Mouse (Mus musculus) spleen, adult 2 months (tissue): Measurements from ENCODE around the gene Gm29776.

Experiments used
- CTCF ChIP-seq: fragments of 200-500 bp; IDR thresholded peaks from 2 replicates; pipeline ENCODE4 v1.5.1; 2011; ENCODE audit warnings: mild to moderate bottlenecking, inconsistent platforms; ENCODE audit not compliant: insufficient read depth, insufficient read length, insufficient replicate concordance; ENCODE audit errors: extremely low read depth
- POLR2A ChIP-seq: fragments of 200-500 bp; IDR thresholded peaks from 2 replicates; pipeline ENCODE4 v1.6.1; 2011; ENCODE audit warnings: low read depth, low read length, inconsistent platforms

DNA sequence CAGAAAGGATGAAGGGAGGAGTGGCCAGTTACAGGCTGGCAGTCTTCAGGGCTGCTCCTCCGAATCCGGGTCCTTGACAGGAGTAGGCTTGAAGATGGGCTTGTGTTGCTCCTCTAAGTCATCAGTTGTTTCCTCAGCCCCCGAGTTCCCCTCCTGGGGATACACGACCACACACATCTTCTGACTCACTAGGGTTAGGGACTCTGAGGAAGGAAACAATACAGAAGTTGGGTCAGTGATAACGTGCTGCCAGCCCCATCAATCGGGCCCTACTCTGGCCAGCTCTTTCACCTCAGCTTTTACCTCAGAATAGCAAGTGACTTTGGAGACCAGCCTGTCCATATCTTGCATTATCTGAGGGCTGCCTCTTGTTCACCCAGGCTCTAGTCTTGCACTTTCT, 25.4 kb upstream of the Gm29776 start:
- no peak for TF ChIP-seq CTCF
- no peak for TF ChIP-seq POLR2A
